Mouse (Mus musculus) small intestine, adult 2 months (tissue): ENCODE measurements at regions not wholly inside any gene's neighbourhood (a gene's known extent, or its start where the extent isn't known, plus 50 kb on each side); places are given as distances from the start of the nearest gene placed in this dataset.

Source experiments
- H3K27ac ChIP-seq: fragments of 200-500 bp; 2 replicates; pipeline ENCODE4 v1.5.1; 2012; ENCODE audit warnings: low read depth, low read length, control low read depth, inconsistent platforms; ENCODE audit not compliant: insufficient read depth
- H3K27me3 ChIP-seq: fragments of 200-500 bp; 2 replicates; pipeline ENCODE4 v1.6.1; 2012; ENCODE audit warnings: mild to moderate bottlenecking, moderate library complexity, low read length, inconsistent platforms; ENCODE audit not compliant: control insufficient read depth, insufficient read depth
- H3K36me3 ChIP-seq: fragments of 200-500 bp; 2 replicates; pipeline ENCODE4 v1.6.1; 2012; ENCODE audit warnings: mild to moderate bottlenecking, low read length, control low read depth, inconsistent platforms; ENCODE audit not compliant: control insufficient read depth, insufficient read depth
- H3K4me1 ChIP-seq: fragments of 200-500 bp; 2 replicates; pipeline ENCODE4 v1.6.1; 2012; ENCODE audit warnings: low read length, inconsistent platforms, mixed read lengths; ENCODE audit not compliant: control insufficient read depth, insufficient read depth, insufficient read length
- H3K4me3 ChIP-seq: fragments of 200-500 bp; 2 replicates; pipeline ENCODE4 v1.5.1; 2012; ENCODE audit warnings: low read depth, mild to moderate bottlenecking, control low read depth, inconsistent platforms, low read length, moderate library complexity
- CTCF ChIP-seq: fragments of 200-500 bp; IDR thresholded peaks from 2 replicates; pipeline ENCODE4 v1.5.1; 2012; ENCODE audit warnings: low read depth, mild to moderate bottlenecking, control low read depth, inconsistent platforms, low read length, moderate library complexity, mixed read lengths; ENCODE audit not compliant: insufficient replicate concordance, insufficient read length; ENCODE audit errors: extremely low read depth
- POLR2A ChIP-seq: fragments of 200-500 bp; IDR thresholded peaks from 2 replicates; pipeline ENCODE4 v1.6.1; 2012; ENCODE audit warnings: low read depth, mild to moderate bottlenecking, control low read depth, inconsistent platforms, low read length, moderate library complexity
- WGBS: fragments of 180-500 bp; shearing (Covaris S2); methylation state at CpG from one replicate; pipeline ENCODE4 v1.1.7; 2018; 5-methylcytosine and 5-hydroxymethylcytosine counted together

GRCm38 (mm10) chr12:35231414-35232321 is 184.7 kb downstream of the Snx13 start:
- no peaks in the 10 kb centered on the region for H3K36me3 ChIP-seq
- H3K27ac ChIP-seq = no peak overlapping the region
- TF ChIP-seq POLR2A = no peak
- TF ChIP-seq CTCF = no peak
- no peak overlapping the region for H3K4me3 ChIP-seq
- H3K27me3 ChIP-seq = no peaks in the 10 kb centered on the region
- H3K4me1 ChIP-seq = no peaks in the 10 kb centered on the region

DNA sequence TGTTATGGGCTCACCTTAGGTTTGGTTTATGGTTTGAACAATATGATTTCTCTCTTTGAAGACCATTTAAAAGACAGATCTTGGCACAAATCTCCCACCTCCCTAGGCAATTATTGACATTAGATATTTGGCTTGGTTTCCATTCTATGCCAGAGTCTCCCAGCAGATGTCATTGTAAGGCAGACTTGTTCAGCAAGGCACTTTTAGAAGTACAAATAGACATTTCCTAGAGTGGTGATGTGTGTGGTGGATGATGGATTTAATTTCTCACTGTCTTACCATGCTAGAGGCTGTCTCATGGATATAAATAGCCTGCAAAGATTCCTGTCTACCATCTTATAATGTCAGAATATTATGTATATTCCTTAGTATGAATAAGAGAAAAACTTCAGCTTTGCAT is 173.4 kb downstream of the Snx13 start:
- Histone ChIP-seq H3K27ac (no peak overlapping the region), H3K27me3 (no peaks in the 10 kb centered on the region), H3K4me1 (no peaks in the 10 kb centered on the region), H3K4me3 (no peak overlapping the region), H3K36me3 (no peaks in the 10 kb centered on the region)
- TF ChIP-seq CTCF = no peak
- no peak for TF ChIP-seq POLR2A

GRCm38 (mm10) chr12:35220002-35220401 is 173.0 kb downstream of the Snx13 start:
- TF ChIP-seq POLR2A (no peak), CTCF (no peak)

GRCm38 (mm10) chr12:35216725-35217124 is 169.7 kb downstream of the Snx13 start:
- TF ChIP-seq CTCF (no peak), POLR2A (no peak)
- Histone ChIP-seq H3K4me1 (no peaks in the 10 kb centered on the region), H3K36me3 (no peaks in the 10 kb centered on the region), H3K4me3 (no peak overlapping the region), H3K27me3 (no peaks in the 10 kb centered on the region), H3K27ac (no peak overlapping the region)
- WGBS = 85% methylated on average over 2 of the region's 2 CpGs

More at GRCm38 (mm10) chr12:35220002-35220401, 173.0 kb downstream of the Snx13 start:
- no peak overlapping the region for H3K4me3 ChIP-seq
- H3K4me1 ChIP-seq = no peaks in the 10 kb centered on the region
- no peaks in the 10 kb centered on the region for H3K36me3 ChIP-seq
- H3K27ac ChIP-seq = no peak overlapping the region
- H3K27me3 ChIP-seq = no peaks in the 10 kb centered on the region

DNA sequence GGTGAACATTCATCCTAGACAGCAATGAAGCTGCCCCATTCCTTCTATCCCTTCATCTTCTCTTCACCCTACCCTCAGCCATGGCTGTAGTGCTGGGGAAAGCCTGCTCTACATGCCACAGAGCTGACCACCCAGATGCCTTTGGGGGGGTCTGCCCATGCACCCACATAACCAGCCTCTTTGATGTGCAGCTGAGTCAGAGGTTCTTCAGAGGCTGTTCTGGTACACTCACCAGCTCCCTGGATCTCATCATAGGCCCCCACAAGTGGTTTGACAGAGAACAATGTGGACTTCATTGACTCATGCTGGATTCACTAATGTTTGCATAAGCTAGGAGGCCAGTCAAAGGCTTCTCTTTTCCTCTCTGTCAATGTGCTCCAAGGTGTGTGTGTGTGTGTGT is 162.4 kb downstream of the Snx13 start:
- no peak for TF ChIP-seq CTCF
- no peak for TF ChIP-seq POLR2A

DNA sequence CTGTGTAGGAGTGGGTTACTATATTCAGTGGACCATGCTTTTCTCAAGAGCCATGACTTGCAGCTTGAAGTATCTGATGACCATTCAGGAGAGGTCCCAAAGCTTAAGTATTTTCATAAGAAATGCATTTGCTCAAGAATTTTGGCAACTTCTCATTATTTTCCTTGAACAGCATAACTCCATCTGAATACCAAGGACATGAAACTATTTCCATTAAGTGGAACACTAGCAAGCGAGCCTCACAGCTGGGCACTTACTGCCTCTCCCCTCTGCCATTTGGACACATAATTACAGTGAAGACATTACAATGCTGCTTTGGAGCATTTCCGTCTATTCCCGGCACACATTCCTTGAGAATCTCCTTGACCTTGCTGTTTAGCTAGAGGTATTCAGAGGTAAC is 160.6 kb downstream of the Snx13 start:
- no peaks in the 10 kb centered on the region for H3K27me3 ChIP-seq

More for the DNA sequence above, 162.4 kb downstream of the Snx13 start:
- Histone ChIP-seq H3K4me3 (no peak overlapping the region), H3K27me3 (no peaks in the 10 kb centered on the region), H3K27ac (no peak overlapping the region), H3K36me3 (no peaks in the 10 kb centered on the region), H3K4me1 (no peaks in the 10 kb centered on the region)

DNA sequence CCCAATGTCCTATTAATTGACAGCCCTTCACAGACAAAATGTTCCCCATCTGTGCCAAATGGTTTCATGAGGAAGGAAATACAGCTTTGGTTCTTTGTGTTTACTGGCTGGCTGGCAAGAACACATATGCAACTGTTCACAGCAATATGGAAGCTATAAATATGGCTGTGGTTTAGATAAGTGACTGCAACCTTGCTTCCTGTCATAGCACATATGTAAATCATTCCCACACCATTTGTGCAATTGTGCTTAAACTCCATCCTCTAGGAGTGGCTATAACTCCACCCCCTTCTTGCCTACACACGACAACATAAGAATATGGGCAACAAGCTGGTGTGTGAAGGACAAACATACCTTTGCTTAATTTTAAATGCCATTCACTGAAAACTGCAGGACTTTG is 156.4 kb downstream of the Snx13 start:
- Histone ChIP-seq H3K4me1 (no peaks in the 10 kb centered on the region), H3K4me3 (no peak overlapping the region), H3K36me3 (no peaks in the 10 kb centered on the region), H3K27me3 (no peaks in the 10 kb centered on the region), H3K27ac (no peak overlapping the region)
- TF ChIP-seq CTCF = no peak
- WGBS = 63% methylated on average over 1 of the region's 1 CpGs

More for the DNA sequence above, 160.6 kb downstream of the Snx13 start:
- TF ChIP-seq POLR2A = no peak
- TF ChIP-seq CTCF = no peak
- H3K4me3 ChIP-seq = no peak overlapping the region
- WGBS = 64% methylated on average over 3 of the region's 3 CpGs
- H3K4me1 ChIP-seq = no peaks in the 10 kb centered on the region
- H3K36me3 ChIP-seq = no peaks in the 10 kb centered on the region
- no peak overlapping the region for H3K27ac ChIP-seq
